Mouse (Mus musculus) myocyte (in vitro differentiated cells): ENCODE results near the gene Gpbar1. TPM values are rescaled to one million over a fixed set of nuclear protein-coding genes. Genes with fewer than 3 reads are reported as not detected.
A peak's percentile ranks its signal among the peaks of the same experiment; 100 is the strongest.

Experiments
- H3K27me3 ChIP-seq: one replicate; pipeline ENCODE4 v1.6.1; 2011; ENCODE audit not compliant: control insufficient read depth, insufficient read depth, insufficient read length
- H3K36me3 ChIP-seq: one replicate; pipeline ENCODE4 v1.6.1; 2011; ENCODE audit not compliant: control insufficient read depth, insufficient read depth
- H3K4me2 ChIP-seq: one replicate; pipeline ENCODE4 v1.6.1; 2011; ENCODE audit warnings: low read depth, control low read depth
- H3K4me3 ChIP-seq: one replicate; pipeline ENCODE4 v1.5.1; 2011; ENCODE audit warnings: mild to moderate bottlenecking, control low read depth, moderate library complexity
- H3K79me2 ChIP-seq: one replicate; pipeline ENCODE4 v1.6.1; 2011; ENCODE audit not compliant: control insufficient read depth, insufficient read depth
- H3ac ChIP-seq: one replicate; pipeline ENCODE4 v1.6.1; 2011; ENCODE audit not compliant: control insufficient read depth, insufficient read length
- CEBPB ChIP-seq: IDR thresholded peaks from 2 replicates; pipeline ENCODE4 v1.6.1; 2011; ENCODE audit warnings: mild to moderate bottlenecking, moderate library complexity; ENCODE audit not compliant: poor library complexity, insufficient read depth, severe bottlenecking
- E2F4 ChIP-seq: IDR thresholded peaks from one replicate; pipeline ENCODE4 v1.6.1; 2011; ENCODE audit warnings: mild to moderate bottlenecking, control low read depth, moderate library complexity; ENCODE audit not compliant: insufficient read depth
- MAX ChIP-seq: IDR thresholded peaks from one replicate; pipeline ENCODE4 v1.6.1; 2011; ENCODE audit warnings: low read depth, mild to moderate bottlenecking, control low read depth
- MYOD1 ChIP-seq, 3 experiments: IDR thresholded peaks; one replicate each; pipeline ENCODE4 v1.6.1; 2011; ENCODE audit warnings: control low read depth in 2 of 3, low read depth in 2 of 3, mild to moderate bottlenecking in 2 of 3, moderate library complexity in 1 of 3; ENCODE audit not compliant: insufficient read length in 2 of 3, control insufficient read depth in 1 of 3
- MYOG ChIP-seq, 3 experiments: IDR thresholded peaks; one replicate each; pipeline ENCODE4 v1.6.1; 2011; ENCODE audit warnings: control low read depth in 2 of 3, low read depth in 2 of 3, mild to moderate bottlenecking in 2 of 3; ENCODE audit not compliant: insufficient read length in 2 of 3, control insufficient read depth in 1 of 3, insufficient read depth in 1 of 3
- POLR2A ChIP-seq: IDR thresholded peaks from one replicate; pipeline ENCODE4 v1.6.1; 2011; ENCODE audit warnings: low read depth, mild to moderate bottlenecking, control low read depth, moderate library complexity; ENCODE audit not compliant: insufficient read length
- POLR2AphosphoS2 ChIP-seq: IDR thresholded peaks from one replicate; pipeline ENCODE4 v1.6.1; 2011; ENCODE audit warnings: low read depth, control low read depth; ENCODE audit not compliant: insufficient read length
- REST ChIP-seq: IDR thresholded peaks from one replicate; pipeline ENCODE4 v1.6.1; 2011; ENCODE audit warnings: mild to moderate bottlenecking, control low read depth, moderate library complexity; ENCODE audit not compliant: insufficient read depth, insufficient read length
- SRF ChIP-seq: IDR thresholded peaks from one replicate; pipeline ENCODE4 v1.6.1; 2011; ENCODE audit warnings: low read depth; ENCODE audit not compliant: control insufficient read depth, insufficient read length
- TCF12 ChIP-seq: IDR thresholded peaks from one replicate; pipeline ENCODE4 v1.6.1; 2011; ENCODE audit warnings: mild to moderate bottlenecking, control low read depth; ENCODE audit not compliant: poor library complexity, insufficient read depth, severe bottlenecking
- TCF3 ChIP-seq: IDR thresholded peaks from one replicate; pipeline ENCODE4 v1.6.1; 2011; ENCODE audit warnings: low read depth, control low read depth; ENCODE audit not compliant: insufficient read length
- USF1 ChIP-seq: IDR thresholded peaks from one replicate; pipeline ENCODE4 v1.6.1; 2011; ENCODE audit warnings: low read depth, mild to moderate bottlenecking, control low read depth, moderate library complexity
- polyA plus RNA-seq: library from polyadenylated mRNA; unstranded; fragments of >200 nt; fragmentation: generic; extraction: Trizol; gene quantifications from one replicate; pipeline ENCODE4 v1.2.1, GENCODE M21; 2012; ENCODE audit warnings: missing spikeins

Gene Gpbar1
- polyA plus RNA-seq, 1 experiment: 0.14 TPM

- no peaks in the 10 kb centered on the region for H3K36me3 ChIP-seq
- no peaks in the 10 kb centered on the region for H3K27me3 ChIP-seq
- peak overlapping the region; percentile 84 for H3K4me3 ChIP-seq
- peak overlapping the region; percentile 97 for H3K4me2 ChIP-seq
- TF ChIP-seq REST (no peak), POLR2A (peak; percentile 95), POLR2AphosphoS2 (peak; percentile 87), MYOD1 (IDR thresholded peaks at IDR 0.05; ENCODE audit: control insufficient read depth in 1 of 3, insufficient read length in 2 of 3, low read depth in 2 of 3) (peak in 1 of 3 experiments; percentile 12)
- peaks cover 51% of the 10 kb centered on the region for H3K79me2 ChIP-seq
- peak overlapping the region; percentile 55 for H3ac ChIP-seq
Observed at GRCm38 (mm10) chr1:74303509-74304338, 25.4 kb downstream of the Gpbar1 start.

- Histone ChIP-seq H3K4me3 (peak overlapping the region; percentile 84), H3K27me3 (no peaks in the 10 kb centered on the region), H3ac (peak overlapping the region; percentile 55), H3K36me3 (no peaks in the 10 kb centered on the region), H3K79me2 (peaks cover 44% of the 10 kb centered on the region), H3K4me2 (peak overlapping the region; percentile 97)
- TF ChIP-seq CEBPB (0 out of 2 replicates have a peak, but pooled peaks have one; percentile 38), MAX (no peak), USF1 (no peak)
Observed at GRCm38 (mm10) chr1:74304339-74304790, 26.0 kb downstream of the Gpbar1 start.

GRCm38 (mm10) chr1:74304946-74305345 is 26.6 kb downstream of the Gpbar1 start:
- Histone ChIP-seq H3K27me3 (no peaks in the 10 kb centered on the region), H3K4me3 (peak overlapping the region; percentile 84), H3K36me3 (no peaks in the 10 kb centered on the region), H3K4me2 (peak overlapping the region; percentile 97), H3ac (no peak overlapping the region), H3K79me2 (peaks cover 38% of the 10 kb centered on the region)
- TF ChIP-seq MYOD1 (IDR thresholded peaks at IDR 0.05; ENCODE audit: control insufficient read depth in 1 of 3, insufficient read length in 2 of 3, low read depth in 2 of 3) (no peak), E2F4 (no peak), POLR2A (no peak), TCF12 (no peak), CEBPB (no peak), POLR2AphosphoS2 (no peak), SRF (no peak), TCF3 (no peak), MYOG (IDR thresholded peaks at IDR 0.05; ENCODE audit: control insufficient read depth in 1 of 3, insufficient read depth in 1 of 3, insufficient read length in 2 of 3, low read depth in 2 of 3) (no peak), MAX (no peak), REST (no peak), USF1 (no peak)

GRCm38 (mm10) chr1:74305522-74305921 is 27.2 kb downstream of the Gpbar1 start, which contains the start of gene Tmbim1:
TSS of gene Tmbim1 (minus strand) at chr1:74305622.
- H3ac ChIP-seq: peak within 1 kb of the TSS; percentile 55
- H3K79me2 ChIP-seq: peaks cover 33% of the 10 kb centered on the region
- H3K4me2 ChIP-seq: peak within 1 kb of the TSS; percentile 97
- H3K36me3 ChIP-seq: no peaks in the 10 kb centered on the region
- TF ChIP-seq SRF: no peak
- TF ChIP-seq TCF3: no peak
- no peak for TF ChIP-seq POLR2A
- TF ChIP-seq MYOD1 (IDR thresholded peaks at IDR 0.05; ENCODE audit: control insufficient read depth in 1 of 3, insufficient read length in 2 of 3, low read depth in 2 of 3): no peak
- TF ChIP-seq E2F4: no peak
- no peak for TF ChIP-seq CEBPB
- no peak for TF ChIP-seq MYOG (IDR thresholded peaks at IDR 0.05; ENCODE audit: control insufficient read depth in 1 of 3, insufficient read depth in 1 of 3, insufficient read length in 2 of 3, low read depth in 2 of 3)
- no peak for TF ChIP-seq REST
- no peak for TF ChIP-seq MAX
- no peaks in the 10 kb centered on the region for H3K27me3 ChIP-seq
- H3K4me3 ChIP-seq: peak within 1 kb of the TSS; percentile 84

GRCm38 (mm10) chr1:74307146-74307545 is 28.8 kb downstream of the Gpbar1 start:
- peaks cover 16% of the 10 kb centered on the region for H3K79me2 ChIP-seq
- no peak overlapping the region for H3K4me3 ChIP-seq
- H3K4me2 ChIP-seq: no peak overlapping the region
- H3ac ChIP-seq: no peak overlapping the region
- no peaks in the 10 kb centered on the region for H3K27me3 ChIP-seq
- no peak for TF ChIP-seq E2F4
- TF ChIP-seq POLR2AphosphoS2: no peak
- TF ChIP-seq SRF: no peak
- TF ChIP-seq MYOD1 (IDR thresholded peaks at IDR 0.05; ENCODE audit: control insufficient read depth in 1 of 3, insufficient read length in 2 of 3, low read depth in 2 of 3): no peak
- no peak for TF ChIP-seq REST
- no peak for TF ChIP-seq POLR2A
- no peak for TF ChIP-seq MAX
- no peaks in the 10 kb centered on the region for H3K36me3 ChIP-seq
